Mouse (Mus musculus) neural tube, embryonic 14.5 days (tissue): ENCODE results near the gene Spns2. TPM values are rescaled to one million over a fixed set of nuclear protein-coding genes. Genes with fewer than 3 reads are reported as not detected.
A peak's percentile ranks its signal among the peaks of the same experiment; 100 is the strongest.

ENCODE experiments used
- ATAC-seq: fragments of 200-750 bp; cut with Nextera tagmentation; 2 replicates; pipeline ENCODE4 v1.8.0; 2017; ENCODE audit warnings: low read depth, mild to moderate bottlenecking, moderate TSS enrichment, moderate library complexity
- H3K27ac ChIP-seq: fragments of 300-500 bp; sonication (generic); 2 replicates; pipeline ENCODE4 v1.5.1; 2014; ENCODE audit warnings: low read depth, mild to moderate bottlenecking, control low read depth, low read length, moderate library complexity, mixed read lengths
- H3K27me3 ChIP-seq: fragments of 300-500 bp; sonication (generic); 2 replicates; pipeline ENCODE4 v1.6.1; 2014; ENCODE audit warnings: low read length; ENCODE audit not compliant: control insufficient read depth, insufficient read depth
- H3K36me3 ChIP-seq: fragments of 300-500 bp; sonication (generic); 2 replicates; pipeline ENCODE4 v1.6.1; 2014; ENCODE audit warnings: low read length, mixed read lengths; ENCODE audit not compliant: control insufficient read depth, insufficient read depth
- H3K4me1 ChIP-seq: fragments of 300-500 bp; sonication (generic); 2 replicates; pipeline ENCODE4 v1.6.1; 2014; ENCODE audit warnings: low read length; ENCODE audit not compliant: control insufficient read depth, insufficient read depth
- H3K4me2 ChIP-seq: fragments of 300-500 bp; sonication (generic); 2 replicates; pipeline ENCODE4 v1.6.1; 2014; ENCODE audit warnings: mild to moderate bottlenecking, low read depth, low read length, control low read depth
- H3K4me3 ChIP-seq: fragments of 300-500 bp; sonication (generic); 2 replicates; pipeline ENCODE4 v1.5.1; 2014; ENCODE audit warnings: low read depth, low read length, control low read depth, mixed read lengths
- H3K9ac ChIP-seq: fragments of 300-500 bp; sonication (generic); replicated peaks from 2 replicates; pipeline ENCODE4 v1.6.1; 2014; ENCODE audit warnings: low read depth, mild to moderate bottlenecking, control low read depth, low read length, mixed read lengths
- H3K9me3 ChIP-seq: fragments of 300-500 bp; sonication (generic); 2 replicates; pipeline ENCODE4 v1.6.1; 2016; ENCODE audit warnings: low read length; ENCODE audit not compliant: control insufficient read depth
- WGBS: fragments of 180-500 bp; shearing (Covaris S2); extraction: QIAGEN DNeasy Blood & Tissue Kit; methylation state at CpG from one replicate; pipeline ENCODE4 v1.1.7; 2014; 5-methylcytosine and 5-hydroxymethylcytosine counted together
- polyA plus RNA-seq: library from polyadenylated mRNA; unstranded; fragments of >200 nt; fragmentation: Nextera tagmentation; extraction: Ambion mirVana; gene quantifications from 2 replicates; pipeline ENCODE4 v1.2.1, GENCODE M21; 2014

The Spns2 gene
- polyA plus RNA-seq, 1 experiment from 2014 or later, result 12.1 TPM

GRCm38 (mm10) chr11:72410521-72411092, 79.1 kb downstream of the Spns2 start:
- under 1% methylated on average over 25 of the region's 25 CpGs for WGBS
- Histone ChIP-seq H3K27ac (no peak overlapping the region), H3K9me3 (no peaks in the 10 kb centered on the region), H3K36me3 (no peaks in the 10 kb centered on the region), H3K4me3 (peak overlapping the region; percentile 53), H3K9ac (peak overlapping the region; percentile 11; the same call in 1 of the 2 replicates), H3K27me3 (peaks cover 3% of the 10 kb centered on the region; the same call in 1 of the 2 replicates), H3K4me2 (peak overlapping the region; percentile 98), H3K4me1 (peaks cover 9% of the 10 kb centered on the region; the same call in 1 of the 2 replicates)
- peak; percentile 10; the same call in 1 of the 2 replicates for ATAC-seq

- Histone ChIP-seq H3K36me3 (no peaks in the 10 kb centered on the region), H3K4me2 (no peak overlapping the region), H3K27me3 (peaks cover 3% of the 10 kb centered on the region; the same call in 1 of the 2 replicates), H3K9me3 (no peaks in the 10 kb centered on the region), H3K9ac (no peak overlapping the region), H3K4me1 (peaks cover 9% of the 10 kb centered on the region; the same call in 1 of the 2 replicates), H3K4me3 (no peak overlapping the region), H3K27ac (no peak overlapping the region)
- no peak for ATAC-seq
- WGBS, result 51% methylated on average over 12 of the region's 12 CpGs
Observed at GRCm38 (mm10) chr11:72409649-72410385, 79.9 kb downstream of the Spns2 start.

GRCm38 (mm10) chr11:72408451-72409170, 81.1 kb downstream of the Spns2 start:
- no peak overlapping the region for H3K9ac ChIP-seq
- H3K4me2 ChIP-seq, result no peak overlapping the region
- H3K27ac ChIP-seq, result no peak overlapping the region
- 28% methylated on average over 9 of the region's 9 CpGs for WGBS
- no peak overlapping the region for H3K4me3 ChIP-seq
- peaks cover 9% of the 10 kb centered on the region; the same call in 1 of the 2 replicates for H3K4me1 ChIP-seq
- no peaks in the 10 kb centered on the region for H3K9me3 ChIP-seq
- ATAC-seq, result no peak
- H3K36me3 ChIP-seq, result no peaks in the 10 kb centered on the region
- peaks cover 3% of the 10 kb centered on the region; the same call in 1 of the 2 replicates for H3K27me3 ChIP-seq

- no peak for ATAC-seq
- Histone ChIP-seq H3K4me2 (no peak overlapping the region), H3K9ac (no peak overlapping the region), H3K27ac (no peak overlapping the region), H3K9me3 (no peaks in the 10 kb centered on the region), H3K27me3 (peaks cover 3% of the 10 kb centered on the region; the same call in 1 of the 2 replicates), H3K4me1 (peaks cover 9% of the 10 kb centered on the region; the same call in 1 of the 2 replicates), H3K4me3 (no peak overlapping the region), H3K36me3 (no peaks in the 10 kb centered on the region)
- 6% methylated on average over 7 of the region's 7 CpGs for WGBS
Observed at GRCm38 (mm10) chr11:72407574-72407973, 82.1 kb downstream of the Spns2 start.

GRCm38 (mm10) chr11:72407081-72407480, 82.6 kb downstream of the Spns2 start:
- H3K9me3 ChIP-seq, result no peaks in the 10 kb centered on the region
- H3K27me3 ChIP-seq, result peaks cover 3% of the 10 kb centered on the region; the same call in 1 of the 2 replicates
- H3K4me3 ChIP-seq, result no peak overlapping the region
- no peak overlapping the region for H3K4me2 ChIP-seq
- H3K27ac ChIP-seq, result no peak overlapping the region
- no peak for ATAC-seq
- H3K9ac ChIP-seq, result no peak overlapping the region
- WGBS, result 14% methylated on average over 3 of the region's 3 CpGs
- peaks cover 9% of the 10 kb centered on the region; the same call in 1 of the 2 replicates for H3K4me1 ChIP-seq
- H3K36me3 ChIP-seq, result no peaks in the 10 kb centered on the region

- no peak overlapping the region for H3K9ac ChIP-seq
- H3K27me3 ChIP-seq, result peaks cover 3% of the 10 kb centered on the region; the same call in 1 of the 2 replicates
- no peak overlapping the region for H3K4me2 ChIP-seq
- H3K9me3 ChIP-seq, result no peaks in the 10 kb centered on the region
- H3K36me3 ChIP-seq, result no peaks in the 10 kb centered on the region
- H3K4me1 ChIP-seq, result peaks cover 7% of the 10 kb centered on the region; the same call in 1 of the 2 replicates
- no peak for ATAC-seq
- H3K27ac ChIP-seq, result no peak overlapping the region
- H3K4me3 ChIP-seq, result no peak overlapping the region
- 63% methylated on average over 8 of the region's 8 CpGs for WGBS
Observed at GRCm38 (mm10) chr11:72406079-72406675, 83.5 kb downstream of the Spns2 start.

GRCm38 (mm10) chr11:72405532-72405931, 84.2 kb downstream of the Spns2 start:
- no peak overlapping the region for H3K27ac ChIP-seq
- H3K27me3 ChIP-seq, result no peaks in the 10 kb centered on the region; the same call in 1 of the 2 replicates
- WGBS, result 75% methylated on average over 4 of the region's 4 CpGs
- no peaks in the 10 kb centered on the region for H3K9me3 ChIP-seq
- no peak overlapping the region for H3K9ac ChIP-seq
- no peak overlapping the region for H3K4me2 ChIP-seq
- no peaks in the 10 kb centered on the region for H3K36me3 ChIP-seq
- H3K4me3 ChIP-seq, result no peak overlapping the region
- peaks cover under 1% of the 10 kb centered on the region; the same call in 1 of the 2 replicates for H3K4me1 ChIP-seq
- ATAC-seq, result no peak

GRCm38 (mm10) chr11:72402969-72403368, 86.7 kb downstream of the Spns2 start:
- Histone ChIP-seq H3K4me2 (no peak overlapping the region), H3K36me3 (no peaks in the 10 kb centered on the region), H3K9ac (no peak overlapping the region), H3K4me1 (no peaks in the 10 kb centered on the region), H3K9me3 (no peaks in the 10 kb centered on the region), H3K4me3 (no peak overlapping the region), H3K27ac (no peak overlapping the region), H3K27me3 (no peaks in the 10 kb centered on the region; the same call in 1 of the 2 replicates)
- no peak for ATAC-seq
- 91% methylated on average over 12 of the region's 12 CpGs for WGBS
